Mouse (Mus musculus) cerebellum, postnatal 10 days (tissue): ENCODE results near the gene Slc5a3.
A peak's percentile ranks its signal among the peaks of the same experiment; 100 is the strongest.
"Not testable (repeated sequence)": the region's sequence is repeated elsewhere in the genome, so short reads cannot be mapped to it uniquely, and the experiment has no call there.

Experiments
- DNase-seq, 2 experiments: peaks; one replicate each; pipeline ENCODE4 v3.0.0; 2021; ENCODE audit warnings: mixed read lengths in 2 of 2

Gene Slc5a3

GRCm38 (mm10) chr16:92064801-92065200 lies 6.7 kb downstream of the Slc5a3 start:
- DNase-seq = no peak

DNA sequence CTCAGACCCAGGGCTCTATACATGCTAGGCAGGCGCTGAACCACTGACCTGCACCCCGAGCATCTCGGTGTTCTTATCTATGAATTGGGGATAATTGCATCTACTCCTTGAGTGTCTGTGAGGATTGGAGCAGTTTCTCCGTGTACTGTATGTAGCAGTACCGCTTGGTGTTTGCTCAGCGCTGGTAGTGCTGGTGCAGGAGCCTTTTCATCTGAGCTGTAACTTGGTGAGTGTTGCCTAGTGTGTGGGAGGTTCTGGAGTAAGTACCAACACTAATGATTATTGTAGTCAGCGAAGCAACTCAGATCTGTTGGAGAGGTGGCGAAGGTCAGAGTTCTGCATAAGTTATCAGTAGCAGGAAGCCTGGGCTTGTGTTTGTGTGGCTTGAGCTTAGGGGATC lies 12.2 kb downstream of the Slc5a3 start:
- DNase-seq = no peak

GRCm38 (mm10) chr16:92076797-92077196 lies 18.7 kb downstream of the Slc5a3 start:
- DNase-seq = no peak

- peak in 1 of 2 experiments; percentile 23 for DNase-seq
Observed at GRCm38 (mm10) chr16:92083771-92084453, 25.8 kb downstream of the Slc5a3 start.

DNA sequence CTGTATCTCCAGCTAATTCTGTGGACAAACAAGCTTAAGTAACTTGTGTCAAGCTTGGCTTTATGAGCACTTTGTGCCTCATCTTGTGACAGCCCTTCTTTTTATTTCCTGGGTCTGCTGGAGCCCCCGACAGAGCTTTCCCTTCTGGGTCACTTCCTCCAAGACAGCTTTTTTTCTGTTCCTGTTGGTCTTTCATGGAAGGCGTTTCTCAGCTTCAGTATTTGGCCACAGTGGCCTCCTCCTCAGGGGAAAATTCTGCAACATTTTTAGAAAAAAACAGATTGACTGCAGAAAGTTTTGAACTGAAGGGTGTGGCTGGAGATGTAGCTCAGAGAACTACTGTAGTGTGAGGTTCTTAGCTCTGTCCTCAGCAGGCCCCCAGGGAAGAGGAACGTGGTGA lies 31.1 kb downstream of the Slc5a3 start:
- no peak for DNase-seq

GRCm38 (mm10) chr16:92091876-92092275 lies 33.8 kb downstream of the Slc5a3 start:
- no peak for DNase-seq

- DNase-seq = peak in 1 of 2 experiments; percentile 39
Observed at GRCm38 (mm10) chr16:92098351-92099051, 40.4 kb downstream of the Slc5a3 start.

DNA sequence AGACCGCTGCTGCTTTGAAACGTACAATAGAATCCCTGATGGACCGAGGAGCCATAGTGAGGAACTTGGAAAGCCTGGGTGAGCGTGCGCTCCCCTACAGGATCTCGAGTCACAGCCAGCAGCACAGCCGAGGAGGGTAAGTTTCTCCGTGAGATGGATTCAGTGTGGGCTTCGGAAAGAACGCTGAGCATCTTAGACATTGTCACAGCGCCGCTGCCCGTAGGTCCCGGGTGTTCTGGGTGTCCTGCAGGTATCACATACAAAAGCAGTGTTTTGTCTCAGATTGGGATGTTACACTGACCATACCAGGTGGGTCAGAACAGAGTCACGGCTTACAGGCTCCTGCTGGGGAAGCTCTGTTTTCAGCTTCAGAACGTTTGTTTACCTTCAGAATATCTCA lies 41.5 kb downstream of the Slc5a3 start:
- DNase-seq = no peak

DNA sequence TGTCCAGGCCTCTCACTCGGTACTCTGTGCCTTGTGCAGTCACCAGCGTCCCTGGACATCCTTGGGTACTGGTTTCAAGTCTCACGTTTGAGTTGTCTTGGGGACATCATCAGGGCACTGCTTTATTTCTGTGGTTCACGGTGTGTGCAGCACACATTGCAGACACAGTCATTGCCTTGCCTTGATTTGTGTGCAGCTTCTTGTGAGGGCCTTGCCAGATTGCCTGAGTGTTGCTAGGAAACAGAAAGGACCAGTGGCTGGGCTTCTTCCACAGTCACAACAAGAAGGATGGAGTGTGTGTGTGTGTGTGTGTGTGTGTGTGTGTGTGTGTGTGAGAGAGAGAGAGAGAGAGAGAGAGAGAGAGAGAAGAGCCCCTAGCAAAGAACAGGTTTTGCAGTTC lies 42.0 kb downstream of the Slc5a3 start:
- peak; percentile 42 to 45 for DNase-seq

DNA sequence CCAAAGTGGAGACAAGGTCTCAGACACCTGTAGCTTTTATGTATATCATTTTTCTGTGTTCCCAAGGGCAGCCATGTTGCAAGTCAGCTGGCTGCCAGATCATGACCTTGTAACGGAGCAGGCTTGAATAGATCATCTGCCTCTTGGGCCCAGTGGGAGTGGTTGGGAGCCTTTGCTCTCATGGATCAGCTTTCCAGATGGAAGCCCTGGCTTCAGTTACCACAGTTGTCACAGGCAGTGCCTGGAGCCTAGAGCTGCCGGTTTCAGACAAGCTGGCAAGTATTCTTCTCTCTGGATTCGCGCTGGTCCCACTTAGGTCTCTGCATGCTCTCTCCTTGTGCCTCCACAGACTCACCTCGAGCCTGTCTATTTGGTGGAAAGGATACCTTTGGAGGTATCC lies 44.0 kb downstream of the Slc5a3 start:
- DNase-seq = peak; percentile 40 to 55

DNA sequence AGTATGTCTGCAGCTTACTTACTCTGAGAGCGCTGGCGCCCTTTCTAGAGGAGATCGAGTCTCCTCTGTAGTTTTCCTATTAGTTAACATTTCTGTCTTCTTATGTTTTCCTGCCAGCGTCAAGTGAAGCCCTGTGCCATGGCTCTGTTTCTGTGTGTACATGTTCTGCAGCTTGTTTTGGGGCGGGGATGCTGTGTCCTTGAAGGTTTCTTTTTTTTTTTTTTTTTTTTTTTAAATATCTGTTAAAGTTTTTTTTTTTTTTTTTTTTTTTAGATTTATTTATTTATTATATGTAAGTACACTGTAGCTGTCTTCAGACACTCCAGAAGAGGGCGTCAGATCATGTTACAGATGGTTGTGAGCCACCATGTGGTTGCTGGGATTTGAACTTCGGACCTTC lies 44.8 kb downstream of the Slc5a3 start:
- DNase-seq = not testable (repeated sequence)

DNA sequence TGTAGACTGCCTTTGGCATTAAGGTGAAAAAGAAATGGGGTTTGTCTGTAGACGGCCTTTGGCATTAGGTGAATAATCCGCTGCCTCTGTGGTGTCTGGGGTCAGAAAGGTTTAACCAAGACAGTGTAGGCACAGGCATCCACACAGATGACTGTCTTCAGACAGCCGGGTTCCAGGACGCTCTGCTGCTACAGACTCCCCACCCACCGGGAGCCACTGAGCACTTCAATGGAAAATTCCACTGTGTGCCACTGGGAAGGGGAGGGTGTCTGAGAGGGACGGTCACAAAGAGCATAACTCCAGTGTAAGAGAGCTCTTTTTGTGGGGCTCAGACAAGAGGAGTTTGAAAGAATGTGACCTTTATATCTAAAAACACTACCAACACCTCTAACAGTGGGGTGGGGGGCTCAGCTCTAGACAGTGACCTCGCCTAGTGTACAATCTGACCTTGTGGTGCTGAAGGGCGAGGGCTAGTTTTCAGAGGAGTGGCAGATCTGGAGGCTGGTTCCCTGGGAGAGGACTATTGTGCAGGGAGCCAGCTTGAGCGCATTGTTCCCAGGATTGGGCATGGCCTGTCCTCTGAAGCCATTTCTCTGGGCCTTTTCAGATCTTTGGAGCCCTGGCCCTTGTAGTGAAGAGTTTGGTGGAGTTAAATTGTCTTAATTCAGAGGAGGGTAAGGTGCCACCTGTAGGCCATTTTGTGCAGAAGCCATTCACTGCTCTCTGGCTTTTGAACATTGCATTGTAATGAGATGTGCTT lies 45.6 kb downstream of the Slc5a3 start:
- no peak for DNase-seq

GRCm38 (mm10) chr16:92104332-92104590 lies 46.1 kb downstream of the Slc5a3 start:
- DNase-seq = no peak

- DNase-seq = no peak
Observed at GRCm38 (mm10) chr16:92104951-92105350, 46.8 kb downstream of the Slc5a3 start.

- no peak for DNase-seq
Observed at GRCm38 (mm10) chr16:92105631-92106030, 47.5 kb downstream of the Slc5a3 start.

DNA sequence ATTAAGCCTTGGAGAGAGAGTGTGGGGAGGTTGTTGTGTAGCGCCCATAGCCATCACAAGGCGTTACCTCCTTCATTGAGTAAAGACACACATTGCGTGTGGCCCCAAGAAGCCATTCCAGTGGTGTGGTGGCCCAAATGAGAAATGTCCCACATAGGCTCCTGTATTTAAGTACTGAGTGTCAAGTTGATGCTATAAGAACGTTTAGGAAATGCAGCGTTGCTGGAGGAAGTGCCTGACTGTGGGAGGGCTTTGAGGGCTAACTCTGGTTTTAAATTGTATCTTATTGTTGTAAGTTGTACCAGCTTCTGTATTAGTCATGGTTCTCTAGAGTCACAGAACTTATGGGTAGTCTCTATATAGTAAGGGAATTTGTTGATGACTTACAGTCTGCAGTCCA lies 49.2 kb downstream of the Slc5a3 start:
- DNase-seq = no peak

DNA sequence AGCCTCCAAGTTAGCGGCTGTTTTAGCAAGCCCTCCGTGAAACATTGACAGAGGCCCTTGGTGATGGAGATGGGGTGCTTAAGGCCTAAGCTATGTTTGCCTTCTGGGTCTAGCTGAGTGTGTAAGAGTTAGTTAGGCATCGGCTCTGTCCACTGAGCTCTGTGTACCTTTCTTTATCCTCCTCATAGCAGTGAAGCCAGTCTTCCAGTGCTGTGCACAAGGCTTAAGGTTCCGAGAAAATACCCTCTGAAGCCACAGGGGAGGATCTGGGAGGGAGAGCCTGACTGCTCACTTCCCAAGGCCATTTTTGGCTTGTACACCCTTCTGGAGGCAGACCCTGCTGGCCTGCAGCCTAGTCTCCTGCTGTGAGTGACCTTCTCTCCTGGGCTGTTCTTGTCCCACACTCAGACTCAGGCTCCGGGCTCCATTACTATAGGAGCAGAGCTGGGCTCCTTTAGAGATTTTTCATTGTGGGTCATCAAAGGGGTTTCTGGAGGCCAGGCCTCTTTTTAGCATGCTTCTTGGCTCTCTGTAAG lies 56.7 kb downstream of the Slc5a3 start:
- DNase-seq = peak; percentile 70 to 80

DNA sequence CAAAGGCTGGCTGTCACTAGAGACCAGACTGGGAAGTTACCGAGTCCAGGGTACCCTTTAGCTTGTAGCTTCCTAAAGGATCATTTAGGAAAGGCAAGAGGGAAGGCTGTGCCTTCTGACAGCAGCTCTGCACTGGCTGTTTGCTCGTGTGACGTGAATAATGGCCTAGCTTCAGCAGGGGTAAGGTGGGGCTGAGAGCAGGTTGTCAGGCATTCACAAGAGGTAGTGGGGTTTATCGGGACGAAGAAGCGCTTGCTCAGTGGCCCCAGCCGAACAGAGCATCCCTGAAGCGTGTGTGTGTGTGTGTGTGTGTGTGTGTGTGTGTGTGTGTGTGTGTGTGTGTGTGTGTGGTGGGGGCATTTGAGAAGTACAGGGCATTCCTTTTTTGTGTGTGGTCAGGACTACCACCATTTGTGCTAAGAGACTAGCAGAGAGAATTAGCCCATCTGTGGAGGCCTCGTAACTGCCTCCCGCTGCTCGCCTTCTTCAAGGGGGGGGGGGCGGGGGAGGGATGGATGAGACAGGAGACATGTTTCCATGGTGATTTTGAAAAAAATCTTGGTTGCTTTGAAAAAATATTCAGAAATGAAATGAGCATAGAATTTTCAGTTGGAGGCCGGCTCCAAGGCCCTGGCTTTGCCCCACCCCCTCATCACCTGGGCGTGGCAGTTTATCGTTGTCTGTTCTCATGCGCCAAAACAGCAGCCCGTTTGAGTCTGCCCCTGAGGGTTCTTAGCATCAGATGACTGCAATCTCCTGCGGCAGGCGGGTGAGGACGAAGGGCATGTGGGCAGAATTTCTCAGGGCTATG lies 57.7 kb downstream of the Slc5a3 start:
- peak; percentile 64 for DNase-seq

- peak in 1 of 2 experiments; percentile 32 for DNase-seq
Observed at GRCm38 (mm10) chr16:92117337-92118209, 59.5 kb downstream of the Slc5a3 start.

DNA sequence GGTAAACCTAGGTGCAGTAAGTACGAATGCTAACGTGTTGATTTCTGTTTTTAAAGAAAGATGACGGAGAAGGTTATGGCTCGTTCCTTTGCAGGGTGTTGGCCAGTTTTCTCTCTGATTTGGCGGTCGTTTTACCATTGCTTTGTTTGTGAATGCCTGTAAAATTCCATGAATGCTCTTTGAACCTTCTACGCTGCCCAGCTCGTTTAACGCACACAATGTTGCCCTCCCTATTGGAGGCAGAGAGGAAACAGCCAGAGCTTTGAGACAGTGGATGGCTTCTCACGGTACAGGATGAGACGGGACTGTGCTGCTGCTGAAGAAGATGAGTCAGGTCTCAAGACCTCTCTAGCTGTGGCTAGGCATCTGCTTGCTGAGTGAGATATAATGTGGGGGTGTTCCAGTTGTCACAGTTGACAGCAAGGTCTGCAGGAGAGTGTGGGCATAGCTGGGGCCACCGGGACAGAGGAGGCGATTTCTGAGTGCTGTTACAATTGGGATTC lies 60.9 kb downstream of the Slc5a3 start:
- DNase-seq = no peak

DNA sequence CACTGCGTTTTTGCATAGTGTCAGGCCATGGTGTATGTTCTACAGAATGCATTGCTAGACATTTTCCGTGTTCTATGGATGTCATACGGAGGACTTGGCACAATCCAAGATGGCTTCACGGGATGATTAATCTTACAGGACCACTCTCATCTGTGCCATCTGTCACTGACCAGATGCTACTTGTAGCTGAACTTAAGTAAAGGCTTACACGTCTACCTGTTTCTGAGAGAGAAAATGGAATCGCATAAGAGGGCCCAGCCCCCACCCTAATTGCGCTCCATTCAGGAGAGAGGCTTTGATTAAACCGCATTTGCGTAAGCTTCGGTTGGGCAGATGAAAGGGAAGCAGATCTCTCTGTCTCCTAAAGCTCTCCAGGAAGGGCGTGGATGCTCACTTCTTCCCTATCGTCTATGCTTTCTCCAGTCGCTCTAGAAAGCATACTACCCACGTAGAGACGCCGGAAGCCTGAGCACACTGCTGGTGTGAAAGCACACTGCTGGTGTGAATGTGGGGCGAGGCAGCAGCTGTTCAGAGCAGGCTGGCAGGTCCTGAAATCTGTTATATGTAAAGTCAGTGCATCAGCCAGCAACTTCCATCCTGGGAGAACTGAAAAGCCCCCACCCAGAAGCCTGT lies 62.9 kb downstream of the Slc5a3 start:
- DNase-seq = peak in 1 of 2 experiments; percentile 43
